In genomic region chrX:99198961-99199631, GRCm38 (mm10) we compare ENCODE assay signal across 7 mouse cellular contexts.
DNase-seq lines count a peak whose midpoint lies in the region; ATAC-seq and TF ChIP-seq lines count a peak whose summit lies in the region.

No protein-coding gene starts in this region.

- H3K4me2 ChIP-seq in neural tube, embryonic 15.5 days: peak overlapping the region; percentile 53

- H3K27me3 ChIP-seq in neural tube, embryonic 15.5 days (replicated peaks): peaks cover 8% of the 10 kb centered on the region

- 34% methylated on average over 29 of the region's 29 CpGs for WGBS in lung, adult 2 months
- whole genome bisulfite sequencing in neural tube, embryonic 15.5 days: 29% methylated on average over 28 of the region's 29 CpGs

- H3K27ac ChIP-seq in neural tube, embryonic 15.5 days (replicated peaks): peak overlapping the region; percentile 79

- TF ChIP-seq POLR2A in lung, adult 2 months (IDR thresholded peaks at IDR 0.05; ENCODE audit: borderline replicate concordance, extremely low read depth, low read depth, low read length): peak; percentile 29; the same call in 1 of the 2 replicates

- peak; percentile 90 for ATAC-seq in frontal cortex, adult (ENCODE audit: low TSS enrichment)
- peak; percentile 83 to 88 for ATAC-seq in hematopoietic stem cell, adult 5-6 weeks (replicated peaks in 1 of 2; ENCODE audit: insufficient read depth in 1 of 2, low FRiP score in 2 of 2, low TSS enrichment in 1 of 2, low read depth in 1 of 2, poor library complexity in 2 of 2, severe bottlenecking in 2 of 2)
- peak; percentile 88 for ATAC-seq in neural tube, embryonic 15.5 days (ENCODE audit: low FRiP score)

- peak overlapping the region; percentile 84 for H3K4me3 ChIP-seq in lung, adult 2 months (replicated peaks; ENCODE audit: extremely low read depth, low read depth, low read length)
- peak overlapping the region; percentile 18 for H3K4me3 ChIP-seq in neural tube, embryonic 15.5 days (replicated peaks)

- H3K4me1 ChIP-seq in lung, adult 2 months (ENCODE audit: control insufficient read depth, insufficient read depth, low read length): peaks cover 10% of the 10 kb centered on the region
- H3K4me1 ChIP-seq in neural tube, embryonic 15.5 days: peaks cover 14% of the 10 kb centered on the region

- H3K9ac ChIP-seq in neural tube, embryonic 15.5 days (replicated peaks): 0 out of 2 replicates have a peak overlapping the region, but pooled peaks have one; percentile 20

- H3K36me3 ChIP-seq in neural tube, embryonic 15.5 days: no peaks in the 10 kb centered on the region

- no peak for TF ChIP-seq CTCF in lung, adult 2 months (IDR thresholded peaks at IDR 0.05; ENCODE audit: insufficient read depth, low read length)

- H3K9me3 ChIP-seq in neural tube, embryonic 15.5 days (replicated peaks): no peaks in the 10 kb centered on the region

- DNase-seq in WW6 (ENCODE audit: low read depth, low spot score): peak; percentile 11
- DNase-seq in cerebellum, adult 11-12 months: peak; percentile 46
- peak; percentile 25 to 30 for DNase-seq in layer of hippocampus, adult 8-10 months (ENCODE audit: low spot score in 2 of 2)
- peak; percentile 53 for DNase-seq in lung, adult 2 months

Comparison
In these comparisons a context has a peak if more than half of its experiments do, and no peak if none do; other contexts are left out.
1. Peak in every context shown above with its lines: DNase-seq, ATAC-seq, H3K4me3 ChIP-seq and H3K27ac ChIP-seq.